Mouse (Mus musculus) forebrain, embryonic 13.5 days (tissue): ENCODE measurements around the gene Top2a. TPM values are rescaled to one million over a fixed set of nuclear protein-coding genes. Genes with fewer than 3 reads are reported as not detected.
A peak's percentile ranks its signal among the peaks of the same experiment; 100 is the strongest.

Experiments
- ATAC-seq: fragments of 200-750 bp; cut with Nextera tagmentation; 2 replicates; pipeline ENCODE4 v1.8.0; 2017
- H3K27ac ChIP-seq: fragments of 300-500 bp; sonication (generic); 2 replicates; pipeline ENCODE4 v1.5.1; 2015; ENCODE audit warnings: inconsistent platforms, mild to moderate bottlenecking, moderate library complexity
- H3K27me3 ChIP-seq: fragments of 300-500 bp; sonication (generic); 2 replicates; pipeline ENCODE4 v1.6.1; 2015; ENCODE audit warnings: mild to moderate bottlenecking, inconsistent platforms
- H3K36me3 ChIP-seq: fragments of 300-500 bp; sonication (generic); 2 replicates; pipeline ENCODE4 v1.6.1; 2015; ENCODE audit warnings: mild to moderate bottlenecking, inconsistent platforms; ENCODE audit not compliant: poor library complexity, severe bottlenecking
- H3K4me1 ChIP-seq: fragments of 300-500 bp; sonication (generic); 2 replicates; pipeline ENCODE4 v1.6.1; 2015; ENCODE audit warnings: inconsistent platforms
- H3K4me2 ChIP-seq: fragments of 300-500 bp; sonication (generic); 2 replicates; pipeline ENCODE4 v1.6.1; 2015; ENCODE audit warnings: inconsistent platforms, mild to moderate bottlenecking, moderate library complexity
- H3K4me3 ChIP-seq: fragments of 300-500 bp; sonication (generic); 2 replicates; pipeline ENCODE4 v1.5.1; 2015; ENCODE audit warnings: mild to moderate bottlenecking, inconsistent platforms
- H3K9ac ChIP-seq: fragments of 300-500 bp; sonication (generic); 2 replicates; pipeline ENCODE4 v1.6.1; 2015; ENCODE audit warnings: mild to moderate bottlenecking, inconsistent platforms
- H3K9me3 ChIP-seq: fragments of 300-500 bp; sonication (generic); replicated peaks from 2 replicates; pipeline ENCODE4 v1.6.1; 2016; ENCODE audit warnings: inconsistent platforms
- WGBS: fragments of 180-500 bp; shearing (Covaris S2); methylation state at CpG from one replicate; pipeline ENCODE4 v1.1.7; 2015; 5-methylcytosine and 5-hydroxymethylcytosine counted together
- polyA plus RNA-seq: library from polyadenylated mRNA; unstranded; fragments of >200 nt; fragmentation: Nextera tagmentation; extraction: Ambion mirVana; gene quantifications from 2 replicates; pipeline ENCODE4 v1.2.1, GENCODE M21; 2015

Top2a gene
- 276 and 284 TPM in 2 replicates for polyA plus RNA-seq

DNA sequence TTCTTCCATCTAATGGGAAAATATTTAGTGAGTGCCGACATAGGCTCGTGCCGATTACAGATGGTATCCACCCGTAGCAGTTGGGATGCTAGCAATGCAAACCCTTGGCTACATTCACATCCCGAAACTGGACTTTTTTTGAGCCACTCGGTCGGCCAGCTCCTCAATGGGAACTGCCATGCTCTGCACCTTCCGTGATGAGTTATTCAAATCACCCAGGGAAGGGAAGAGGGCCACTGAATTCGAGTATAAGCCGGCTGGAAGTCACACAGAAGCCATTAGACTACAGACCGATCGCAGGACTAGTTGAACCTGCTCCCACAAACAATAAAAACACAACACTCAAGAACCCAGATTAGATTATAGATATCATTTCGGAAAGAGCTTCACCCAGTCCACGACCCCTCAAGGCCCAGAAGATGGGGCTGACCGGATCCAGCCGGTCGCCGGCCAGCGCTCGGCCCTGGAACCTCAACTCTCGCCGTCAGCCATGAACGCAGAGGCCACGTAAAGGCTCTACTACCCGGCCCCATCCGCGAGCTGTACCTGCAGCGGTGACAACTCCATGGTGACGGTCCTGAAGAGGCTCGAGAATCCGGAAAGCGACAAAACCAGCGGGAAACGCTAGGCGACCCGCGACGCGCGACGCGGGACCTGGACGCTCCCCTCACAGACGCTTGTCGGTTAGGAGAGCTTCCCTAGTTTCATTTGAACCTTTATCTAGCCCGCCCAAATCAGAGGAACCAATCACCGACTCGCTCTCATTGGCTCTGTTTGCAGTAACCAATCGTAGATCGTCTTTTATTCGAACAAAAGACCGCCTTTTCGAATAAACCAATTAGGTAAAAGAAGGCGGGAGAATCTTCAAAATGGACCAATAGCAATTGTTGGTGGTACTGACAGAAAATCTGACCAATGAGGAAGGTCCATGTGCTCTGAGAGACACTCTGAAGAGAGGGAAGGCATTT, at the start of gene Top2a:
Top2a (minus strand) TSS at position 690 of the 968 bp plus-strand sequence.
- H3K9me3 ChIP-seq = no peaks in the 10 kb centered on the region
- peak within 1 kb of the TSS; percentile 76 for H3K4me3 ChIP-seq
- peak; percentile 98 for ATAC-seq
- peak within 1 kb of the TSS; percentile 82 for H3K9ac ChIP-seq
- H3K27ac ChIP-seq = peak within 1 kb of the TSS; percentile 62
- peaks cover 24% of the 10 kb centered on the region for H3K36me3 ChIP-seq
- under 1% methylated on average over 54 of the region's 54 CpGs for WGBS
- H3K27me3 ChIP-seq = no peaks in the 10 kb centered on the region
- peak within 1 kb of the TSS; percentile 69 for H3K4me2 ChIP-seq
- peaks cover 29% of the 10 kb centered on the region for H3K4me1 ChIP-seq

DNA sequence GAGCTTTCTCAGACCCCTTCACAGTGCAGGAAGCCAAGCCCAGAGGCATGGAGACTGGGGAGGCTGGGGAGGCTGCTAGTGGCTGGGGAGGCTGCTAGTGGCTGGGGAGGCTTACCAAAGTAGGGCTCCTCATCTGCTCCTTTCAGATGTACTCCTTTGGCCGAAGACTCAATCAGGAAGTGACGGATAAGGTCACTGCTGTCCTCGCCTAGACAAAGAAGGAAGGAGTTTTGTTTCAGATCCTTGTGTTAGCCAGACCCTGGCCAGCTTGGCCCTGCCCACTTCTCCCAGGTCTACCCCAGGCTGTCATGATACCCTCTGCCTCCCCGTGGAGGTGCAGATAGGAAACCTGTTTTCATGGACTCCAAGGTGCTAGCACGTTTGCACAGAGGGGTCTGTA, 49.8 kb upstream of the Top2a start:
- 55% methylated on average over 5 of the region's 5 CpGs for WGBS
- Histone ChIP-seq H3K27me3 (no peaks in the 10 kb centered on the region), H3K9ac (no peak overlapping the region), H3K36me3 (no peaks in the 10 kb centered on the region), H3K4me2 (no peak overlapping the region), H3K9me3 (no peaks in the 10 kb centered on the region), H3K27ac (no peak overlapping the region), H3K4me3 (no peak overlapping the region), H3K4me1 (peaks cover 8% of the 10 kb centered on the region; the same call in 1 of the 2 replicates)
- no peak for ATAC-seq

DNA sequence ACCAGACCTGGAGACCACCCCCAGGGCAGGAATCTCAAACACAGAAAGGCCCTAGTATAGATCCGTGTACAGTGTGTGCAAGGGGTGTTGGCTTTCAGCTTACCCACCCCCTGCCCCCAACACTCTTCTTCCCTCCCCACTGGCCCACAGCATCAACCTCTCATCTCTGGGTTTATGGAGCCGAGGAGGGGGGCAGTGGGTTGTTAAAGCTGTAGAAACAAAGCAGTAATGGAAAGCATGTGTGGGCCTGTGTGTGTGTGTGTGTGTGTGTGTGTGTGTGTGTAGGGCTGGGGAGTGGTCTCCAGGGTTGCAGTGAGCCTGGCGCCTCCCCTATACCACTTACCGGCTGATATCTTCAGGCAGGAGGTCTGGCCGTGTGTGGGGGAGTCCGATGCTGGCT, 47.9 kb upstream of the Top2a start:
- ATAC-seq = no peak
- H3K9ac ChIP-seq = 0 out of 2 replicates have a peak overlapping the region, but pooled peaks have one; percentile 3

DNA sequence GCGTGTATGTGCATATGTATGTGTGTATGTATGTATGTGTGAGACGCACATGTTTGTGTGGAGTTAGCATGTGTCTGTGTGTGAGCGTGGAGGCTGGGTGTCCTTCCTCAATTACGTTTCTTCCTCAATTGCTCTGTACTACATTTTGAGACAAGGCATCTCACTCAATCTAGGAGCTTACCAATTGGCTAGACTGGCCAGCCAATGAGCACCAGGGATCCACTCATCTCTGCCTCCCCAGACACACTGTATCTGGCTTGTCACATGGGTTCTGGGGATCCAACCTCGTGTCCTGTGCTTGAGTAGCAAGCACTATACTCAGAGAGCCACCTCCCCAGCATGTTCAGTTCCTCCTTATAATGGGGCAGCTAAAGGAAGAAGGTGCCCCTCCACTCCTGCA, 44.5 kb upstream of the Top2a start:
- 78% methylated on average over 5 of the region's 5 CpGs for WGBS
- Histone ChIP-seq H3K4me2 (no peak overlapping the region), H3K4me1 (peaks cover 8% of the 10 kb centered on the region; the same call in 1 of the 2 replicates), H3K9ac (no peak overlapping the region), H3K27ac (no peak overlapping the region), H3K4me3 (no peak overlapping the region), H3K27me3 (no peaks in the 10 kb centered on the region), H3K36me3 (no peaks in the 10 kb centered on the region), H3K9me3 (no peaks in the 10 kb centered on the region)
- no peak for ATAC-seq

More for the DNA sequence above, 47.9 kb upstream of the Top2a start:
- H3K4me2 ChIP-seq = no peak overlapping the region
- peaks cover 8% of the 10 kb centered on the region; the same call in 1 of the 2 replicates for H3K4me1 ChIP-seq
- no peak overlapping the region for H3K4me3 ChIP-seq
- no peaks in the 10 kb centered on the region for H3K9me3 ChIP-seq
- H3K36me3 ChIP-seq = no peaks in the 10 kb centered on the region
- WGBS = 32% methylated on average over 6 of the region's 6 CpGs
- no peaks in the 10 kb centered on the region for H3K27me3 ChIP-seq
- H3K27ac ChIP-seq = no peak overlapping the region

DNA sequence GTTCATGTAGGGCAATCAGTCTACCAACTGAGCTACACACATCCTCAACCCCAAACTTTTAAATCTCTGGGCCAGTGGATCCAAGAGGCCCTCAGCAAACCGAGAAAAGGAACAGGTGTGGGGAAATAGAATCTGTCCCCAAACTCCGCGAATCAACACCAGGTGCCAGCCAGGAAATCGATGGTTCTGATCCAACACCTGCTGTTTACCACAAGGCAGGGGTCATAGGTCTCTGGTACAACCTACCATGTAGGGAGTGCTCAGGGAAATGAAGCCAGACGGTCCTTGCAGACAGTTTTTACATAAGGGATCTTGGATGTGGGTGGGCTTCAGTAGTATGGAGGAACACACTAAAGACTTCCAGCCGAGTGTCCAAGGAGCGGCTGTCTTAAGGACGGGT, 43.6 kb upstream of the Top2a start:
- Histone ChIP-seq H3K36me3 (no peaks in the 10 kb centered on the region), H3K27me3 (no peaks in the 10 kb centered on the region), H3K9me3 (no peaks in the 10 kb centered on the region), H3K27ac (no peak overlapping the region), H3K4me1 (peaks cover 8% of the 10 kb centered on the region; the same call in 1 of the 2 replicates), H3K9ac (no peak overlapping the region), H3K4me2 (no peak overlapping the region), H3K4me3 (no peak overlapping the region)
- WGBS = 91% methylated on average over 8 of the region's 8 CpGs
- ATAC-seq = no peak

DNA sequence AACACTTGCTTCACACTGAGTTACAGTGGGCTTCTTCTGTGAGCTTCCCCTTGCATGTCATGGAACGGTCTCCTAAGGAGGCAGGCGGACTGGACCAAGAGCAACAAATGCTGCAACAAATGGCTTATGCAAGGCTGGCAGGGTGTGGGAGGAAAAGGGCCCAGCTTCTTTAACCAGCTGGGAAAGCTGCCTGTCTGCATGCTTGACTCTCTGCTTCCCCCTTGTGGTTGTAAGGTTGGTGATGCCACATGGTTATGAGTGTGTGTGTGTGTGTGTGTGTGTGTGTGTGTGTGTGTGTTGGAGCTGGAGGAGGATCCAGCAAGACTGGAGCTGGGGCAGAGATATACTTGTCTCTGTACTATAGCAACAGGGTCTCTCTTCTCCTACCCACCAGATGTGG, 42.0 kb upstream of the Top2a start:
- no peak overlapping the region for H3K9ac ChIP-seq
- H3K4me2 ChIP-seq = no peak overlapping the region
- no peaks in the 10 kb centered on the region for H3K4me1 ChIP-seq
- no peak overlapping the region for H3K4me3 ChIP-seq
- no peak overlapping the region for H3K27ac ChIP-seq
- WGBS = 30% methylated on average over 2 of the region's 2 CpGs
- peak; percentile 38; the same call in 1 of the 2 replicates for ATAC-seq
- no peaks in the 10 kb centered on the region for H3K9me3 ChIP-seq
- no peaks in the 10 kb centered on the region for H3K27me3 ChIP-seq
- H3K36me3 ChIP-seq = no peaks in the 10 kb centered on the region

DNA sequence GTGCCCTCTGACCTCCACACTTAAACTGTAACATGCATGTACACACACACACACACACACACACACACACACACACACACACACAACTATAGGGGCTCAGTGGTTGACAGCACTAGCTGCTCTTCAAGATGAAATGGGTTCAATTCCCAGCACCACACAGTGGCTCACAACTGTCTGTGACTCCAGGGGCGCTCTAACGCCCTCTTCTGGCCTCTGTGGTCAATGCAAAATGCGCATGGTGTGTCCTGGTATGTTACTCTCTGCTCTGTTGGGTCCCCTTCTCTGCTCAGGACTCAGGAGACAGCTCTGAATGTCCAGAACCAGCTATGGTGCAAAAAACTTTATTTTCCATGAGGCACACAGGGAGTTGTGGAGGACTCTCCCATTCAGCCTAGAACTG, 41.4 kb upstream of the Top2a start:
- 65% methylated on average over 3 of the region's 3 CpGs for WGBS
- ATAC-seq = no peak

DNA sequence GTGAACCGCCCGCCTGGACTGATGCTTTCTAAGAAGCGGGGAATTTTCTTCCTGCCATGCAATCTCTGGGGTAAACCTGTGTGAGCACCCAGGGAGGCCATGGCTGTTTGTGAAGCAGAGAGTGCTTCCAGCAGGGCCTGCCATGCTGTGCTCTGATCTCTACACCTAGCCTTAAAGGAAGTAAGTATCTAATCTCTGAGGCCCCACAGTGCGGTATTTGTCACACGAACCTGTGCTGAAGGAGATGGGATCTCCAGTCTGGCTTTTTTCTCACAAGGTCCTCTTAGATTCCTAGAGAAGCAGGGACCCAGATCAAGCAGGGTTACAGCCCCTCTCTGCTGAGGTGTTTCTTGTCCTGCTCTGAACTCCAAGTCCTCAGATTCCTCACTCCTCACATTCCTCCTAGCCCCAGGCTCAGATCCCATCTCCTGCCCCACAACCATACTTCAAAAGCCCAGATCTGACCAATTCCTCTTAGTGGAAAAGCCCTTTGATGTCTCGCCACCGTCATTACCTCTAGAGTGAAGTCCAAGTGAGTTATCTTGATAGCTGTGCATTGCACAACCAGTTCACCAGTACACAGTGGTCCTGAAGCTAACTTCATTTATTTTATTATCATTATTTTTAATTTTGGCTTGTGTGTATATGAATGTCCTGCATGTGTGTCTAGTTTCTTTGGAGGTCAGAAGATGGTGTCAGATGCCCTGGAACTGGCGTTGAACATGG, 39.6 kb upstream of the Top2a start:
- no peaks in the 10 kb centered on the region for H3K27me3 ChIP-seq
- no peak overlapping the region for H3K4me3 ChIP-seq
- no peak overlapping the region for H3K27ac ChIP-seq
- H3K9ac ChIP-seq = no peak overlapping the region
- ATAC-seq = no peak
- no peaks in the 10 kb centered on the region for H3K4me1 ChIP-seq
- H3K9me3 ChIP-seq = 0 out of 2 replicates have a peak, but pooled peaks cover 10% of the 10 kb centered on the region
- 38% methylated on average over 8 of the region's 8 CpGs for WGBS
- H3K36me3 ChIP-seq = no peaks in the 10 kb centered on the region
- no peak overlapping the region for H3K4me2 ChIP-seq

More for the DNA sequence above, 41.4 kb upstream of the Top2a start:
- Histone ChIP-seq H3K36me3 (no peaks in the 10 kb centered on the region), H3K4me1 (no peaks in the 10 kb centered on the region), H3K4me3 (no peak overlapping the region), H3K4me2 (no peak overlapping the region), H3K27ac (no peak overlapping the region), H3K27me3 (no peaks in the 10 kb centered on the region), H3K9me3 (no peaks in the 10 kb centered on the region), H3K9ac (no peak overlapping the region)

DNA sequence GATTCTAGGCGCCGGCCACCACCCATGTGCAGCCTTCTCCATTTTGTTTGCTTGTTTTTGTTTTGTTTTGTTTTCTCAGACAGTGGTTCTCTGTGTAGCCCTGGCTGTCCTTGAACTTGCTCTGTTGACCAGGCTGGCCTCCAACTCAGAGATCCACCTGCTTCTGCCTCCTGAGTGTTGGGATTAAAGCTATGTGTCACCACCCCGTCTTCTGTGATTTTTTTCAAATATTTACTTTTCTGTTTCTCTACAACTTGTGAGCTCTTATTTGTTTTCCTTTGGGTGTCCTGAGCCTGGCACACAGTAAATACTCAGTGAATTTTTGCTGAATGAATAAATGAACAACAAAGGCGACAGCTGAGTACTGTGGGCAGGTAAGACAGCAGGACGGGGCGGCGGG, 38.7 kb upstream of the Top2a start:
- Histone ChIP-seq H3K36me3 (no peaks in the 10 kb centered on the region), H3K4me2 (no peak overlapping the region), H3K9ac (no peak overlapping the region), H3K4me3 (no peak overlapping the region), H3K9me3 (0 out of 2 replicates have a peak, but pooled peaks cover 10% of the 10 kb centered on the region), H3K4me1 (no peaks in the 10 kb centered on the region), H3K27me3 (no peaks in the 10 kb centered on the region), H3K27ac (no peak overlapping the region)
- no peak for ATAC-seq
- 84% methylated on average over 7 of the region's 7 CpGs for WGBS

DNA sequence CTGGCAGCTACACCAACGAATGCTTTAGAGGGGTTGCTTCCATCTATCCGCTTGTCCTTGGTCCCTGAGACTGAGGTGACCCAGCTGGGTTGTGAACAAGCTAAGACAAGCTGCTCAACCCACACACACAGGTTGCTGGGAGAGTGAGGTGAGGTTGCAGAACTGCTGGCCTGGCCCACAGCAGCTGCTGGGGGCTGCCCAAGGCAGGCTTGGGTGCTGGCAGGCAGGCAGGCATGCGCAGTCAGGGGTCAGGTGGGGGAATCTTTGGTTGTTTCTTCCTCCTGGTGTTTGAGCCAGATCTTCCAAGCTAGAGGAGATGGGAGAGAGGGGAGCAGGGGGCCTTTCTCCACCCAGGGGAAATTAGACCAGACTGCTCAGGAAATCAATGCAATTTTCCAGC, 36.4 kb upstream of the Top2a start:
- 0 out of 2 replicates have a peak, but pooled peaks cover 10% of the 10 kb centered on the region for H3K9me3 ChIP-seq
- H3K4me1 ChIP-seq = peaks cover 8% of the 10 kb centered on the region
- H3K27me3 ChIP-seq = no peaks in the 10 kb centered on the region
- WGBS = 85% methylated on average over 3 of the region's 3 CpGs
- ATAC-seq = no peak
- no peak overlapping the region for H3K4me2 ChIP-seq
- H3K9ac ChIP-seq = no peak overlapping the region
- H3K36me3 ChIP-seq = no peaks in the 10 kb centered on the region
- no peak overlapping the region for H3K4me3 ChIP-seq
- H3K27ac ChIP-seq = no peak overlapping the region

DNA sequence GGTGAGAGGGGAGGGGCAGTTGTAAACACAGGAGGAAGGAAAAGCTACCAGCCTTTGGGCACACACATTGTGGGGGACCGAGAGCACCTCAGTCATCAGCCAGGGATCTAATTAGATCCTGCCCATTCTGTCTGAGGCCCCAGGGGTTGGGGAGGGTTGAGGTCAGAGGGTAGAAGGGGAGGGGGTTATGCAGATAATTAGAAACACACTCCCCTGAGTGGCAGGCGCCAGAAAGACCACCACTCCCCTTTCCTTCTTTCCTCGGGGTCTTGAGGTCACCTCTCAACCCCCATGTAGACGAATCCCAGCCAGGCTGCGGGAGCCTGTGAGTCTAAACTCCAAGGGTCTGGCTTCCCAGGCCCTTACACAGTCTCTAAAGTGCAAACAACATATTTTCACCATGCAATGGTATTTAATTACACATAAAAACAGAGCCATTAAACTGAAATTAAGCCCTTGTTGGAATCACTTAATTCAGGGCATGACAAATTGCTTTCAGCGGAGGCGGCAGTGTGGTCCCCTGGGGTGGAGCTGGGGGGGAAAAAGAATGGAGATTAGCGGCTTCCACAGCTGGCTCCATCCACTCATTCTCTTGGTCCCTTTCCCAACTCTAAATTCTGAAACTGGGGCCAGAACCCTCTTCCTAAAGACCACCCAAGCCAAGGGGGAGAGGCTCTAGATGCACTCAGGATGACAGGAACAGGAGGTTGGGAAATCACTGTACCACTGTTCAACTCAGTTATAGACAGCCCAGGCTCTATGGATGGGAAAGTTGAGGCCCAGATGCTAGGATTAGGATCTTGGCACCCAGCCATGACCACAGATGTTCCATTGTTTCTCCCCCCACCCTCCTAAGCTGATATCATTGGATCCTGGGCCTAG, 31.8 kb upstream of the Top2a start:
- ATAC-seq = no peak
- 4% methylated on average over 8 of the region's 8 CpGs for WGBS
- H3K27ac ChIP-seq = no peak overlapping the region

More for the DNA sequence above, 31.8 kb upstream of the Top2a start:
- peaks cover 14% of the 10 kb centered on the region for H3K4me1 ChIP-seq
- H3K27me3 ChIP-seq = no peaks in the 10 kb centered on the region
- 0 out of 2 replicates have a peak, but pooled peaks cover 10% of the 10 kb centered on the region for H3K9me3 ChIP-seq
- 0 out of 2 replicates have a peak overlapping the region, but pooled peaks have one; percentile 12 for H3K9ac ChIP-seq
- H3K4me2 ChIP-seq = no peak overlapping the region
- H3K36me3 ChIP-seq = peaks cover 13% of the 10 kb centered on the region
- no peak overlapping the region for H3K4me3 ChIP-seq
